Mouse (Mus musculus): ENCODE data around the gene Etv6. TPM values are rescaled to one million over a fixed set of nuclear protein-coding genes. Genes with fewer than 3 reads are reported as not detected.

Gene Etv6
- polyA plus RNA-seq, 1 experiment from 2014 or later, result 14.7 TPM

DNA sequence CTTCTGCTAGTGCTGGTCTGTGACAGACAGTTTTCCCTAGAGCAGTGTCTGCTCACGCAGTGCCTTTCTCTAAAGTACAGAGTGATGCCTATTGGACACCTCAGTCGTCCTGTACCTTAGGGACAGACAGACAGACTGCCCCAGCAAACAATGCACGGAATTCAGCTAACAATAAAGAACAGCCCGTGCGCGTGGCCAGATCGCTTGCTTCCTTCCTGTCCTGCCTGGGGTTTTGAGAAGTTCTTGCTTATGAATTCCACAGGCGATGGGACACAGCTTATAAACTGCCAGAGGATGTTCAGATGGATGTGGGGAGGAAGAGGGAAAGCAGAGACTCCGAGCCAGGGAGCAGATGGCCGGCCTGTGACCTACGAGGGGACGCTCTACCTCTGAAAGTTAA, 25.3 kb downstream of the Etv6 start:
- peak; percentile 11; the same call in 1 of the 2 replicates for ATAC-seq (ENCODE audit: borderline replicate concordance, extremely low read depth, low FRiP score, low TSS enrichment)
- Histone ChIP-seq H3K4me1 (peaks cover 19% of the 10 kb centered on the region; the same call in 1 of the 2 replicates), H3K27ac (no peak overlapping the region; the same call in 1 of the 2 replicates), H3K4me3 (no peak overlapping the region), H3K9me3 (no peaks in the 10 kb centered on the region), H3K36me3 (no peaks in the 10 kb centered on the region), H3K4me2 (no peak overlapping the region), H3K9ac (no peak overlapping the region), H3K27me3 (no peaks in the 10 kb centered on the region)
- WGBS, result 55% methylated on average over 12 of the region's 12 CpGs

DNA sequence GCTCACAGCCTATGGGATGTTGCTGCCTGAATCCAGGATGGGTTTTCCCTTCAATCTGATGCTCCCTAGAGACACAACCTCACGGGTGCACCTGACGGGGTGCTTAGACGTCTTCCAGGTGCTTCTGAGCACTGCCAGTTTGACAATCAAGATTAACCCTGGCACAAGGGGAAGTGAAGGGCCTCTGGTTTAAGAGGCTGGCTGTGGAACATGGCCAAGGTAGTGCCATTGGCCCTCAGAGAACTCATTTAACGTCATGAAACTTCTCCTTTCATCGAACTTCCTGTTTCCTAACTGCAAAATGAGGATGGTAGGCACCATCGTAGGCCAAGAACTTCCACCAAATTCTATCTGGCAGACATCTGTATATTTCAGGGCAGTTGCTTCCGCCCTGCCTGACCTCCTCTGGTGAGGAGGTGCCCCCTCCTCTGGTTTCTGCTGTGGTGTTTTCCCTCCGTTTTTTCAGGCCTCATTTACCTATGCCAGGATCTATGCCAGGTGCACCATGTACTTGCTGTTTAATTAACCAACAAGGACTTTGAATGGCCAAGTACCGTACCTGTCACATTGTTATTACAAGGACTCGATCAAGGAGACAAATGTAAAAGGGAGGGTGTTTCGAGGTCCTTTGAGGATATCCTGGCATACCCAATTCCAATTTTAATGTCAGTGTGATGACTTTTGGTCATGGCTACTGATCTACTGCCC, 29.7 kb downstream of the Etv6 start:
- WGBS, result 72% methylated on average over 11 of the region's 11 CpGs
- Histone ChIP-seq H3K4me2 (no peak overlapping the region), H3K36me3 (no peaks in the 10 kb centered on the region), H3K9me3 (no peaks in the 10 kb centered on the region), H3K9ac (no peak overlapping the region), H3K27me3 (no peaks in the 10 kb centered on the region), H3K4me1 (peaks cover 13% of the 10 kb centered on the region; the same call in 1 of the 2 replicates), H3K4me3 (no peak overlapping the region), H3K27ac (no peak overlapping the region)
- ATAC-seq (ENCODE audit: borderline replicate concordance, extremely low read depth, low FRiP score, low TSS enrichment), result no peak

DNA sequence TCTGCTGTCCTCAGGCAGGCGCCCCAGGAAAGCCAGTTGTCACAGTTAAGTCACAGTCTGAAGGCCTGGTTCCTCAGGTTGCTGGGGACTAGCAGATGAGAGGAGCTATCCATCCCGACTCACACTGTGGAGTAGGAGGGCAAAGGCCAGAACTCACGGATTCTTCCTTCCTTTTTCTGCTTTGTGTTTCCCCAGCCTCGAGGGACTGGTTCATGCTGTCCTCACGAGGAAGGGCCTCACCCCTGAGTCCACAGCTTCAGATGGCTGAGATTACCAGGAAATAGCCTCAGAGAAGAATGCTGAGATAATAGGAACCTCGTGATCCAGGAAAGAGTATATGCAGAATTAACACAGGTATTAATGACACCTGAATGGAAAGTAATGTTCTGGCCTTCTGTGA, 30.6 kb downstream of the Etv6 start:
- no peak for ATAC-seq (ENCODE audit: borderline replicate concordance, extremely low read depth, low FRiP score, low TSS enrichment)
- Histone ChIP-seq H3K4me1 (peaks cover 7% of the 10 kb centered on the region; the same call in 1 of the 2 replicates), H3K4me3 (no peak overlapping the region), H3K4me2 (no peak overlapping the region), H3K9ac (no peak overlapping the region), H3K27ac (no peak overlapping the region), H3K27me3 (no peaks in the 10 kb centered on the region), H3K36me3 (no peaks in the 10 kb centered on the region), H3K9me3 (no peaks in the 10 kb centered on the region)
- 47% methylated on average over 6 of the region's 6 CpGs for WGBS

DNA sequence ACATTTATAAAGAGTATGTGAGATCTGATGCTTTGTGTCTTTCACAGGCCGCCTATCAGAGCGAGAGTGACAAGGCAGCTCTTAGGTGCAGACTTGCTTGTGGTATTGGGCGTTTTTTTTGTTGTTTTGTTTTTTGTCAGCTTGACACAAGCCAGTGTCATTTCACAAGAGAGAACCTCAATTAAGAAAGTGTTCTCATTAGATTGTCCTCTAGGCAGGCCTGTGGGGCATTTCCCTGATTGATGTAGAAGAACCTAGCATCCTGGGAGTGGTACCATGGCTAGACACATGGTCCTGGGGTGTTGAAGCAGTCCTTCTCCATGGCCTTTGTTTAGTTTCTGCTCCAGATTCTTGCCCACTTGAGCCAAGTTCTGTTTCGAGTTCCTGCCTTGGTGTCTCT, 31.5 kb downstream of the Etv6 start:
- Histone ChIP-seq H3K4me2 (no peak overlapping the region), H3K4me1 (peaks cover 2% of the 10 kb centered on the region; the same call in 1 of the 2 replicates), H3K4me3 (no peak overlapping the region), H3K9ac (no peak overlapping the region), H3K27me3 (no peaks in the 10 kb centered on the region), H3K36me3 (no peaks in the 10 kb centered on the region), H3K9me3 (no peaks in the 10 kb centered on the region), H3K27ac (no peak overlapping the region)
- ATAC-seq (ENCODE audit: borderline replicate concordance, extremely low read depth, low FRiP score, low TSS enrichment), result no peak
- 77% methylated on average over 4 of the region's 4 CpGs for WGBS

DNA sequence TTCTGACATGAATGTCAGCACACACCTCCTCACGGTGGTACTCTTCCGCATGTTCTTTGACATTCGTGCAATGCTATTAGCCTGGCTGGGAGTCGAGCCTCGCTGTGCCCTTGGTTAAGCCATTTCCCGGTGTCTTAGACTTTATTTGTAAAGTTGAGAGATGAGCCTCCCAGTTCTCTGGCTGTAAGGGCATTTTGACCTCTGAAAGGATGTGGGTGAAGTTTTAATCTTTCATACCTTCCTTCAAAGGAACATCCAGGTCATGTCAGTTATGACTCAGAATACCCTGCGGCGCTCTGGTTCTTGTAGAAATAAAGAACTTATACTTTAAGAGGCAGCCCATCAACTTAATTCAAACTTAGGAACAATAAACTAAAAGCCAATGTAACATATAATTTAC, 32.0 kb downstream of the Etv6 start:
- Histone ChIP-seq H3K27ac (no peak overlapping the region), H3K27me3 (no peaks in the 10 kb centered on the region), H3K9me3 (no peaks in the 10 kb centered on the region), H3K9ac (no peak overlapping the region), H3K36me3 (no peaks in the 10 kb centered on the region), H3K4me2 (no peak overlapping the region), H3K4me3 (no peak overlapping the region), H3K4me1 (peaks cover 2% of the 10 kb centered on the region; the same call in 1 of the 2 replicates)
- ATAC-seq (ENCODE audit: borderline replicate concordance, extremely low read depth, low FRiP score, low TSS enrichment), result no peak
- WGBS, result 73% methylated on average over 8 of the region's 8 CpGs

DNA sequence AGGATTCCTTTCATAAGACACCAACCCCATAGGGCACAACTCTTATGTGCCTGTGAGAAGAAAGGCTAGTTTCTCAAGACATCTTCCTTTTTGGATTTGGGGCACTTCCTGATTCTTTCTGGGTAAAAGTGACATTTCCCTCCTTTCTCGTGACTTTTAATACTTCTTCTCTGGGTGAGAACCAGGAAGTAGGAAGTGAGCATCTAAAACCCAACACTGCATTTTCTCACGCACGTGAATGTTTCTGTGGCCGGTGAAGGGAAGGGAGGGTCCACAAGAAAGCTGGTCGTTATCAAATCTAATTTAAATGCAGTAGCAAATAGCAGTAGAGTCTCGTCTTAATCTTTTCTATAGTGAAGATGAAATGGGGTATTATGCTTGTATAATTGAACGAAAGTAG, 36.9 kb downstream of the Etv6 start:
- H3K36me3 ChIP-seq, result no peaks in the 10 kb centered on the region
- H3K4me2 ChIP-seq, result no peak overlapping the region
- H3K4me3 ChIP-seq, result no peak overlapping the region
- no peak for ATAC-seq (ENCODE audit: borderline replicate concordance, extremely low read depth, low FRiP score, low TSS enrichment)
- H3K9me3 ChIP-seq, result no peaks in the 10 kb centered on the region
- H3K27ac ChIP-seq, result no peak overlapping the region
- H3K27me3 ChIP-seq, result no peaks in the 10 kb centered on the region
- peaks cover 3% of the 10 kb centered on the region; the same call in 1 of the 2 replicates for H3K4me1 ChIP-seq
- H3K9ac ChIP-seq, result no peak overlapping the region
- WGBS, result 82% methylated on average over 7 of the region's 7 CpGs

DNA sequence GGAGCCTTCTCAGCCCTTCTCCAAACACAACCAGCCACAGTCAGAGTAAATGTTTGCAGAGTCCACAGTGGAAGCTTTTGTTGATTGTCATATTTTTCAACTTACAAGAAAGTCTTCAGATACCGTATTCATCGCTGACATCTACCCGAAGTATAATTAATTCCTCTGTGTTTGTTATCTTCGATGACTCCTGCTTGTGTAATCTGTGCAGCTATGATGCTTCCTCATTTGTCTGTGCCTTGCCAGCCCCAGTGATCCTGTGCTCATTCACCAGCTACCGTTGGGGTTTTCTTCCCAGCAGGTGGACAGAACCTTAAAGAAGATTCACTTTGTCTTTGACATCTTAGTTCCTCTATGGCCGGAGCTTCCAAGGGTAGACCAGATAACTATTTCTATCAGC, 37.4 kb downstream of the Etv6 start:
- Histone ChIP-seq H3K4me1 (peaks cover 7% of the 10 kb centered on the region; the same call in 1 of the 2 replicates), H3K9me3 (no peaks in the 10 kb centered on the region), H3K27me3 (no peaks in the 10 kb centered on the region), H3K36me3 (no peaks in the 10 kb centered on the region), H3K27ac (no peak overlapping the region), H3K4me2 (no peak overlapping the region), H3K4me3 (no peak overlapping the region), H3K9ac (no peak overlapping the region)
- no peak for ATAC-seq (ENCODE audit: borderline replicate concordance, extremely low read depth, low FRiP score, low TSS enrichment)
- 74% methylated on average over 6 of the region's 6 CpGs for WGBS

DNA sequence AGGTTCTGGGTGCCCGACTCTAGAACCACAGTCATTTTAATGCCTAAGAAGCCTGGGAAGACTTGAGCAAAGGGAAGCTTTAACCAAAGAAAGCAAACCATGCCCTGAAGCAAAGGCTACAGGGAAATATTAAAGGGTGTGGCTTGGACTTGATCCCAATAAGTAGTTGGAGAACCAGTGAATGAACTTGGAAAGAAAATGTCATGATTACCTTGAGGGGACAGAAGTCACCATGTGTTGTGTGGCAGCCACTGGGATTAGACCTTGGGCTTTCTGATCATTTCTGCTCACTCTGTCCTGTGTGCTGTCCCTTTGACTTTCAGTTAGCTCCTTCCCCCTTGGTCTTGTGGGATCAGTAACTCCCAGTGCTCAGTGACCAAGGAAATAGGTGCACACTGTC, 38.9 kb downstream of the Etv6 start:
- Histone ChIP-seq H3K9ac (no peak overlapping the region), H3K27me3 (no peaks in the 10 kb centered on the region), H3K9me3 (no peaks in the 10 kb centered on the region), H3K4me2 (no peak overlapping the region), H3K27ac (no peak overlapping the region), H3K36me3 (no peaks in the 10 kb centered on the region), H3K4me3 (no peak overlapping the region), H3K4me1 (peaks cover 4% of the 10 kb centered on the region; the same call in 1 of the 2 replicates)
- no peak for ATAC-seq (ENCODE audit: borderline replicate concordance, extremely low read depth, low FRiP score, low TSS enrichment)
- 94% methylated on average over 1 of the region's 1 CpGs for WGBS

DNA sequence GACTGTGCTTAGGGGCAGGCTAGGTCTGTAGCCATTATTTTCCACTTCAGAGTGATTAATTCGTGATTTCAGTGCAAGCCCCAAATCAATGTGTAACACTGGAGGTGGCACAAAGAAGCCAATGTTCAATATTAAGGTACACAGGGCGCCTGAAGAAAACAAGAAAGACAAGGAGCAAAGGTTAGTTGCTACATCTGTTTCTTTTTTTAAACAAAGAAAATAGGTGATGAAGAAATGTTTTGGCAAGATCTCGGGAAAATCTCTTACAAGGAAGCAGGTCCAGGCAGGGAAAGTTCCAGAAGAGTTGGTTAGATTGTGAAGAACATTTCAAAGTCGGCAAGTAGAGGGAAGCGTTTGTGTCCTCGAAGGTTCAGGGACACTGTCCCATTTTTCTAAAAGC, 39.5 kb downstream of the Etv6 start:
- no peak overlapping the region for H3K4me2 ChIP-seq
- no peaks in the 10 kb centered on the region for H3K9me3 ChIP-seq
- no peak overlapping the region for H3K9ac ChIP-seq
- 85% methylated on average over 6 of the region's 6 CpGs for WGBS
- peaks cover 4% of the 10 kb centered on the region; the same call in 1 of the 2 replicates for H3K4me1 ChIP-seq
- no peak overlapping the region for H3K27ac ChIP-seq
- H3K4me3 ChIP-seq, result no peak overlapping the region
- ATAC-seq (ENCODE audit: borderline replicate concordance, extremely low read depth, low FRiP score, low TSS enrichment), result no peak
- H3K36me3 ChIP-seq, result no peaks in the 10 kb centered on the region
- no peaks in the 10 kb centered on the region for H3K27me3 ChIP-seq

DNA sequence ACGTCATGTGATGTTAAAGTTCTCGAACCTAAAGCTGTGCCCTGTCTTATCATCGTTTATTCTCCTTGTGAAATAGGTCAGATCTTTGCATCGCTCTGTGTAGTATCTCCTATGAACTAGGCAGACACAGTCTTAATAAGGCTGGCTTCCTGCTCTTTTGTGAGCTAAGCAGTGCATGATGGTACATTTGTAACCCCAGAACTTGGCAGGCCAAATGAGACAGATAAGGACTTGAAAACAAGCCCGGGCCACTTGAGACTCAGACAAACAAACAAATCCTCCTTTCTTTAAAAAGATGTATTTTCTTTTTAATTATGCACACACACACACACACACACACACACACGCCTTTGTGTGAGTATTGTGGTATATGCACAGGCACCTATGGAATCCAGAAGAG, 42.5 kb downstream of the Etv6 start:
- H3K27ac ChIP-seq, result no peak overlapping the region
- WGBS, result 53% methylated on average over 6 of the region's 6 CpGs
- H3K9me3 ChIP-seq, result no peaks in the 10 kb centered on the region

DNA sequence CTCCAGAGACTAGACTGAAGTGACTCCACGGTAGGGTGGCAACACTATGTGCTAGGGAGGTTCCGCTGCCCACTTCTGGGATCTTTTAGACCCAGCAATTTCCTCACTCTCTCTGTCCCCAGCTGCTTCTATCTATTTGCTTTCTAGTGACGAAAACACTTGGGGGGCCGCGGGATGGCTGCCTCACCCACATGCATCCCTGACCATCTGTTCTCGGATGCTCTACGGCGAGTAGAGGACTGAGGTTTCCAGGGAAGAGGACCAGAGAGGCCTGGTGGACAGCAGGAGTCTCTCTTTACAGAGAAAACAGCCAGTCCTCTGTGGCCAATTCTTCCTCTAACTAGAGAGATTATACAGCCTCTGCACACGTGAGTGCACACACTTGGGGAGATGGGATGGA, 43.6 kb downstream of the Etv6 start:
- H3K9ac ChIP-seq, result no peak overlapping the region
- no peak for ATAC-seq (ENCODE audit: borderline replicate concordance, extremely low read depth, low FRiP score, low TSS enrichment)
- 85% methylated on average over 9 of the region's 9 CpGs for WGBS
- H3K4me2 ChIP-seq, result no peak overlapping the region
- peaks cover 4% of the 10 kb centered on the region; the same call in 1 of the 2 replicates for H3K4me1 ChIP-seq
- H3K4me3 ChIP-seq, result no peak overlapping the region
- no peak overlapping the region for H3K27ac ChIP-seq
- H3K27me3 ChIP-seq, result no peaks in the 10 kb centered on the region
- H3K9me3 ChIP-seq, result no peaks in the 10 kb centered on the region
- H3K36me3 ChIP-seq, result no peaks in the 10 kb centered on the region

More for the DNA sequence above, 42.5 kb downstream of the Etv6 start:
- no peaks in the 10 kb centered on the region for H3K27me3 ChIP-seq
- H3K4me2 ChIP-seq, result no peak overlapping the region
- H3K4me1 ChIP-seq, result peaks cover 4% of the 10 kb centered on the region; the same call in 1 of the 2 replicates
- no peak overlapping the region for H3K4me3 ChIP-seq
- no peaks in the 10 kb centered on the region for H3K36me3 ChIP-seq
- ATAC-seq (ENCODE audit: borderline replicate concordance, extremely low read depth, low FRiP score, low TSS enrichment), result no peak
- no peak overlapping the region for H3K9ac ChIP-seq

DNA sequence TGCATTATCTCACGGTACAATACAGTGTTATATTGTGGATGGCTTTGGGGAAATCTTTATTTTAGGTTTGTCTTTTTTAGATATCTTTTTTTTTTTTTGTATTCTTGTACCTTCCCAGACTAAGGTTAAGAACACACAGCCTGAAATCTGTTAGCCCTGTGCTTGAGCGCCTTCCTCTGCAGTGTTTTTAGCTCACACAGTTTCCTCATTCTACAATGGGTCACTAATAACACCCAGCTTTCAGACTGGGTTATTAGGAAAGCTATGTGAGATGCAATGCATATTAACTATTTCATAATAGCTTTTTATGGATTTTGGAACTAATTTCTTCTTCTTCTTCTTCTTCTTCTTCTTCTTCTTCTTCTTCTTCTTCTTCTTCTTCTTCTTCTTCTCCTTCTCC, 44.1 kb downstream of the Etv6 start:
- WGBS, result 85% methylated on average over 2 of the region's 2 CpGs
- ATAC-seq (ENCODE audit: borderline replicate concordance, extremely low read depth, low FRiP score, low TSS enrichment), result no peak
- H3K9ac ChIP-seq, result no peak overlapping the region
- H3K4me2 ChIP-seq, result no peak overlapping the region
- no peak overlapping the region for H3K4me3 ChIP-seq
- H3K36me3 ChIP-seq, result no peaks in the 10 kb centered on the region
- H3K4me1 ChIP-seq, result peaks cover 4% of the 10 kb centered on the region; the same call in 1 of the 2 replicates
- no peak overlapping the region for H3K27ac ChIP-seq
- no peaks in the 10 kb centered on the region for H3K9me3 ChIP-seq
- H3K27me3 ChIP-seq, result no peaks in the 10 kb centered on the region

Measured in lung, embryonic 15.5 days (tissue).